Mouse (Mus musculus) embryonic facial prominence, embryonic 13.5 days (tissue): ENCODE measurements around the gene Snupn. TPM values are rescaled to one million over a fixed set of nuclear protein-coding genes. Genes with fewer than 3 reads are reported as not detected.
"Not testable (repeated sequence)": the region's sequence is repeated elsewhere in the genome, so short reads cannot be mapped to it uniquely, and the experiment has no call there.

Source experiments
- ATAC-seq: fragments of 200-750 bp; cut with Nextera tagmentation; 2 replicates; pipeline ENCODE4 v1.8.0; 2017; ENCODE audit warnings: low read depth; ENCODE audit not compliant: insufficient number of reproducible peaks, insufficient read depth, low FRiP score, low TSS enrichment
- H3K27ac ChIP-seq: fragments of 300-500 bp; sonication (generic); 2 replicates; pipeline ENCODE4 v1.5.1; 2015; ENCODE audit warnings: moderate library complexity, mild to moderate bottlenecking, inconsistent platforms
- H3K27me3 ChIP-seq: fragments of 300-500 bp; sonication (generic); 2 replicates; pipeline ENCODE4 v1.6.1; 2015; ENCODE audit warnings: mild to moderate bottlenecking, inconsistent platforms
- H3K36me3 ChIP-seq: fragments of 300-500 bp; sonication (generic); 2 replicates; pipeline ENCODE4 v1.6.1; 2015; ENCODE audit warnings: mild to moderate bottlenecking, inconsistent platforms
- H3K4me1 ChIP-seq: fragments of 300-500 bp; sonication (generic); 2 replicates; pipeline ENCODE4 v1.6.1; 2015; ENCODE audit warnings: inconsistent platforms
- H3K4me2 ChIP-seq: fragments of 300-500 bp; sonication (generic); 2 replicates; pipeline ENCODE4 v1.6.1; 2015; ENCODE audit warnings: moderate library complexity, mild to moderate bottlenecking, inconsistent platforms
- H3K4me3 ChIP-seq: fragments of 300-500 bp; sonication (generic); 2 replicates; pipeline ENCODE4 v1.5.1; 2015; ENCODE audit warnings: mild to moderate bottlenecking, inconsistent platforms
- H3K9ac ChIP-seq: fragments of 300-500 bp; sonication (generic); 2 replicates; pipeline ENCODE4 v1.6.1; 2015; ENCODE audit warnings: mild to moderate bottlenecking, inconsistent platforms
- H3K9me3 ChIP-seq: fragments of 300-500 bp; sonication (generic); 2 replicates; pipeline ENCODE4 v1.6.1; 2016; ENCODE audit warnings: inconsistent platforms
- WGBS: fragments of 180-500 bp; shearing (Covaris S2); methylation state at CpG from one replicate; pipeline ENCODE4 v1.1.7; 2015; ENCODE audit warnings: mixed read lengths; 5-methylcytosine and 5-hydroxymethylcytosine counted together
- polyA plus RNA-seq: library from polyadenylated mRNA; unstranded; fragments of >200 nt; fragmentation: Nextera tagmentation; extraction: Ambion mirVana; gene quantifications from 2 replicates; pipeline ENCODE4 v1.2.1, GENCODE M21; 2015

Gene Snupn
- polyA plus RNA-seq, 1 experiment from 2014 or later: 31.8 TPM

DNA sequence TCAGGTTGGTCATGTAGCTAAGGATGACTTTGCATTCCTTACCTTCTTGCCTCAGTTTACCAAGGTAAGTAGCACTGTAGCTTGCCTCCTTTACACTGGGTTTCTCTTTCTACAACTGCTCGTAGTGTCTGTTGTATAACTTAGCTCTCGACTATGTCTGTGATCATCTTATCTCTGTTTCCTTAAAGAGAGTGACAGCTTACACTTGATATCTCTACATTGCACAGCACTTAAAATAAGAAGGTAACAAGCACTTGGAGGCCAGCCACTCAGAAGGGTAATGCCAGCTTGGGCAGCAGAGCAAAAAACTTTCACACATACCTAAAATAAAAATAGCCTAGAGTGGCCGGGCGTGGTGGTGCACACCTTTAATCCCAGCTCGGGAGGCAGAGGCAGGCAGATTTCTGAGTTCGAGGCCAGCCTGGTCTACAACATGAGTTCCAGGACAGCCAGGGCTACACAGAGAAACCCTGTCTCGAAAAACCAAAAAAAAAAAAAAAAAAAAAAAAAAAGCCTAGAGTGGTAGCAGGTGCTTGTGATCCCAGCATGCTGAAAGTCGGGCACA, 23.4 kb downstream of the Snupn start:
- 86% methylated on average over 8 of the region's 8 CpGs for WGBS
- Histone ChIP-seq H3K27ac (no peak overlapping the region), H3K4me1 (no peaks in the 10 kb centered on the region), H3K27me3 (no peaks in the 10 kb centered on the region), H3K36me3 (peaks cover 35% of the 10 kb centered on the region), H3K9me3 (no peaks in the 10 kb centered on the region), H3K4me3 (no peak overlapping the region), H3K9ac (no peak overlapping the region), H3K4me2 (no peak overlapping the region)
- ATAC-seq: no peak

- Histone ChIP-seq H3K36me3 (peaks cover 38% of the 10 kb centered on the region), H3K4me1 (no peaks in the 10 kb centered on the region), H3K9me3 (no peaks in the 10 kb centered on the region), H3K9ac (no peak overlapping the region), H3K4me2 (no peak overlapping the region), H3K4me3 (no peak overlapping the region), H3K27ac (no peak overlapping the region), H3K27me3 (no peaks in the 10 kb centered on the region)
- ATAC-seq: no peak
- 77% methylated on average over 3 of the region's 3 CpGs for WGBS
These were observed 24.5 kb downstream of the Snupn start for GRCm38 (mm10) chr9:56975199-56975598.

DNA sequence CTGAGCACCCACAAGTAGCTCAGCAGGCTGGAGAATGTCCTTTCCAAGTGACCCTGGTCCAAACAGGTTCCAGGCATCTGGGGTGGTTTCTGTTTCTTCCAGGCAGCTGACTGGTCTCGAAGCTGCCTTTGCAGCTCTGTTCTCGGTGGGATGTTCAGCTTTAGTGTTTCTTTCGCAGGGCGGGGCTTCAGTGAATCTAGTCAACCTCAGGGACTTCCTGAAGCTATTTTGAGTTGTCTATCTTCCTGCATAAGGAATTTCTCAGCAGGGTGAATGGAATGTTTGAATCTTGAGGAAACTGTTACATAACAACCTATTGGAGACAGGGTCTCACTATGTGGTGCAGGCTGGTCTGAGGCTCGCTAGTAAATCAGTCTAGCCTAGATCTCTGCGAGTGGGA, 29.5 kb downstream of the Snupn start:
- no peaks in the 10 kb centered on the region for H3K9me3 ChIP-seq

GRCm38 (mm10) chr9:56981502-56981901, 30.8 kb downstream of the Snupn start:
- H3K27ac ChIP-seq: no peak overlapping the region
- peaks cover 28% of the 10 kb centered on the region for H3K36me3 ChIP-seq
- no peaks in the 10 kb centered on the region for H3K4me1 ChIP-seq
- H3K4me2 ChIP-seq: no peak overlapping the region
- H3K4me3 ChIP-seq: no peak overlapping the region
- 71% methylated on average over 1 of the region's 1 CpGs for WGBS
- no peaks in the 10 kb centered on the region for H3K27me3 ChIP-seq
- H3K9ac ChIP-seq: no peak overlapping the region
- ATAC-seq: no peak
- no peaks in the 10 kb centered on the region for H3K9me3 ChIP-seq

More for the DNA sequence above, 29.5 kb downstream of the Snupn start:
- ATAC-seq: no peak
- no peaks in the 10 kb centered on the region for H3K27me3 ChIP-seq
- no peaks in the 10 kb centered on the region for H3K4me1 ChIP-seq
- no peak overlapping the region for H3K4me3 ChIP-seq
- no peak overlapping the region for H3K4me2 ChIP-seq
- WGBS: 92% methylated on average over 6 of the region's 6 CpGs
- no peak overlapping the region for H3K9ac ChIP-seq
- H3K36me3 ChIP-seq: peaks cover 28% of the 10 kb centered on the region
- H3K27ac ChIP-seq: no peak overlapping the region

DNA sequence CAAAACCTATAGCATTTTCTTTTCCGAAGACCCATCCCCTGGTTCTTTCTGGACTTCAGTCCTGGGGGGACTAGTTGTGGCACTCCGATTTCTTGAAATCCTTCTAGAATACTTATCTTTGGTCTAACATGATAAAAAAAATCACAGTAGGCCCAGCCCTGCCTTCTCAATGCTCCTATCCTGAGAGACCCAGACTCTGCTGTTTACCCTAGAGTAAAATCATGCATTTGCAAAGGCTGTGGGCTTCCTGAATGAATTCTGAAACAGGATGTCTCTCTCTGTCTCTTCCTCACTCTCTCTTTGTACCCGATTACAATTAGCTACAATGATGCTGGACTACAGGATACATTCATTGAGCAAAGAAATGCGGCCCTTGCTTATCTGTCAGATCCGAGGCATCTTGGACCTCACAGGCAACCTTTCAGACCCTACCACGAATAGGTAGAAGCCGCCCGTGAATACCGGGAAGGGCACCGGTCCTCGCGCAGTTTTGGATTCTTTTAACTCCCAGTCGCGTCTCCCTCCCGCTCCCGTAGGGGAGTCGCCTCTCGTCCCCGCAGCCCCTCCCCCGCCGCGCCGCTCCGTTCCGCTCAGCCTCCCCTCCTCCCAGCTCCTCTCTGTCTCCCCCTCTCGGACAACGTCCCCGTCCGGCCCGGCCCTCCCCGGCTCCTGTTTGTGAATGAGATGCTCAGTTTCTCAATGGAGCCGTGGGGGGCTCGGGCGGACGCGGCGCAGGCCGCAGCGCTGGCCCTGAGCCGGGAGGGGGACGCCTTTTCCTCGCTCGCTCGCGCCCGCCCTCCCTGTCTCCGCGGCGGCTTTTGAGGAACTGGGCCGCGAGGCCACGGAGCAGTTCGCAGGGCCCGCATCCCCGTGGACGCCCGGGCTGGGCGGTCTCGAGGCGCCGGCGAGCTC, 43.9 kb downstream of the Snupn start, which contains the start of gene Ptpn9:
Gene Ptpn9, plus strand, starts transcription at position 638 of the 912 bp plus-strand sequence.
- no peaks in the 10 kb centered on the region for H3K36me3 ChIP-seq
- peak within 1 kb of the TSS; percentile 95 for H3K9ac ChIP-seq
- peak within 1 kb of the TSS; percentile 77 for H3K4me2 ChIP-seq
- H3K4me1 ChIP-seq: peaks cover 6% of the 10 kb centered on the region; the same call in 1 of the 2 replicates
- no peaks in the 10 kb centered on the region for H3K27me3 ChIP-seq
- peak within 1 kb of the TSS; percentile 98 for H3K27ac ChIP-seq
- peak; percentile 82 for ATAC-seq
- no peaks in the 10 kb centered on the region for H3K9me3 ChIP-seq
- peak within 1 kb of the TSS; percentile 94 for H3K4me3 ChIP-seq
- WGBS: 2% methylated on average over 62 of the region's 62 CpGs

DNA sequence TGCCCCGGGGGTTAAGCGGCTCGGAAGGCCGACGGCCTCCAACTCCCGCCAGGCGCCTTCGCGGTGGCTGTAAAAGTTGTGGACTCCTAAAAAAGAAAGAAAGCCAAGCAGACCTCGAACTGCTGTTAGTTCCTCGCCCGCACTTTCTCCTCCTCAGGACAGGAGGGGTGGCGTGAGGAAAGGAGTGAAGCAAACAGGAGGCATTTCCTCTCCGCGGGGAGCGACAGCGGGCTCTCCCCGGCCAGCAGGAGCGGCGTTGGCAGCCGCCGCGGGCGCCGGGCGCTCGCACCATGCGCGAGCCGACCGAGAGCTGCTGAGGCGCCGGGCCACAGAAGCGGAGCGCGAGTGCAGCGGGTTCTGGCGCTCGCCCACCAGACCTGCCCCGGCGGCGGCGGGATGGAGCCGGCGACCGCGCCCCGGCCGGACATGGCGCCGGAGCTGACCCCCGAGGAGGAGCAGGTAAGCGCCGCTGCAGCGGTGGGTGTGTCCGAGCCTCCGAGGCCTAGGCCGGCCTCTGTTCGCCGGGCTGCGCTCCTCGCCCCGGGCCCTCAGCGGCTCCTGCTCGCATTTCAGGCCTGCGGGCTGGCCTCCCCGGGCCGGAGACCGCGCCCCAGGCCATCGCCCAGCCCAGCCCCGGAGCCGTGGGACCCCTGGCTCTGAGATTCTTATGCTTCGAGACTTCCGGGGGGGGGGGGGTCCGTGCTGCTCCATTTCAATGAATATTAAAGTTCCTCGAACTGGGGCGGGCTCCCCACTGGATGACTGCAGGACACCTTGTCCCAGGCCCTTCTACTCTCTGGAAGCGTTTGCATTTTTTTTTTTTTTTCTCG, 44.7 kb downstream of the Snupn start:
- H3K9me3 ChIP-seq: no peaks in the 10 kb centered on the region
- peak overlapping the region; percentile 98 for H3K27ac ChIP-seq
- ATAC-seq: peak; percentile 56; the same call in 1 of the 2 replicates
- H3K9ac ChIP-seq: peak overlapping the region; percentile 95
- no peaks in the 10 kb centered on the region for H3K27me3 ChIP-seq
- WGBS: under 1% methylated on average over 79 of the region's 80 CpGs
- H3K4me1 ChIP-seq: peaks cover 6% of the 10 kb centered on the region; the same call in 1 of the 2 replicates
- no peaks in the 10 kb centered on the region for H3K36me3 ChIP-seq
- peak overlapping the region; percentile 77 for H3K4me2 ChIP-seq
- H3K4me3 ChIP-seq: peak overlapping the region; percentile 94

DNA sequence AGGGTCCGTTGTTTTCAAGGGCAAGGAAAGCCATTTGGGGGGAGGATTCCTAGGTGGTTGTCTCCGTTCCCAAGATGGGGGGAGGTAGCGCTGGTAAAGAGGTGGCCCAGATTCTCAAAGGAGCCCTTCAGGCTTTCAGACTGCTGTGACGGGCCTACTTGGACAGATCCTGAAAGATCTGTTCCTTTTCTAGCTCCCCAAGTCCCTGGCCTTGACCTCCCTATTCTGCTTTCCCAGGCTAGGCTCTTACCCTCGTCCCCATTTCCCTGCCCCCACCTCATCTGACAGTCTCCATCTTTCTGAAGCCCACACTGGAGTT, 45.3 kb downstream of the Snupn start:
- H3K27me3 ChIP-seq: no peaks in the 10 kb centered on the region
- H3K36me3 ChIP-seq: no peaks in the 10 kb centered on the region
- H3K9me3 ChIP-seq: no peaks in the 10 kb centered on the region
- H3K4me3 ChIP-seq: peak overlapping the region; percentile 94
- ATAC-seq: no peak
- 0% methylated on average over 5 of the region's 5 CpGs for WGBS
- H3K9ac ChIP-seq: peak overlapping the region; percentile 95
- H3K4me1 ChIP-seq: peaks cover 6% of the 10 kb centered on the region; the same call in 1 of the 2 replicates
- H3K4me2 ChIP-seq: peak overlapping the region; percentile 77
- H3K27ac ChIP-seq: peak overlapping the region; percentile 98

GRCm38 (mm10) chr9:56997206-56997605, 46.5 kb downstream of the Snupn start:
- not testable (repeated sequence) for H3K27ac ChIP-seq, H3K36me3 ChIP-seq, H3K4me3 ChIP-seq, ATAC-seq, H3K27me3 ChIP-seq, H3K9me3 ChIP-seq, H3K4me1 ChIP-seq, H3K9ac ChIP-seq, H3K4me2 ChIP-seq
- WGBS: 85% methylated on average over 1 of the region's 1 CpGs

DNA sequence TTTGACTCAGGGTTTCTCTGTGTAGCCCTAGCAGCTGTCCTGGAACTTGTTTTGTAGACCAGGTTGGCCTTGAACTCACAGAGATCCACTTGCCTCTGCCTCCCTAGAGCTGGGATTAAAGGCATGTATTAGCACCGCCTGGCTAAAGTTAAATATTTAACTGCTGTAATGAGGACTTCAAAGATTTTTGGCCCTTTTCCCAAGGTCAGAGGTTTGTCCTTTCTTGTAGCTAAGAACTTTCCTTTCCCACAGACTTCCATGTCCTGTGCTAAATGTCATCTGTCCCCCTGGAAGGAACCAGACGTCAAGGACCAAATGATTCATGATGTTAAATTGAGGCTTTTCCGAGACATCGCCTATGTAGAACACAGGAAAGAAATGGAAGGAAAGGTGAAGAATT, 52.3 kb downstream of the Snupn start:
- Histone ChIP-seq H3K4me3 (no peak overlapping the region), H3K9me3 (no peaks in the 10 kb centered on the region), H3K27ac (no peak overlapping the region), H3K4me2 (no peak overlapping the region), H3K4me1 (no peaks in the 10 kb centered on the region), H3K9ac (no peak overlapping the region), H3K27me3 (no peaks in the 10 kb centered on the region), H3K36me3 (peaks cover 16% of the 10 kb centered on the region)
- WGBS: 78% methylated on average over 4 of the region's 4 CpGs
- ATAC-seq: no peak

- no peak overlapping the region for H3K4me2 ChIP-seq
- no peak overlapping the region for H3K9ac ChIP-seq
- no peaks in the 10 kb centered on the region for H3K27me3 ChIP-seq
- 81% methylated on average over 1 of the region's 1 CpGs for WGBS
- peaks cover 10% of the 10 kb centered on the region for H3K9me3 ChIP-seq
- H3K4me3 ChIP-seq: no peak overlapping the region
- H3K27ac ChIP-seq: no peak overlapping the region
- no peak for ATAC-seq
- peaks cover 26% of the 10 kb centered on the region for H3K36me3 ChIP-seq
- no peaks in the 10 kb centered on the region for H3K4me1 ChIP-seq
These were observed 61.7 kb downstream of the Snupn start for GRCm38 (mm10) chr9:57012393-57012792.

DNA sequence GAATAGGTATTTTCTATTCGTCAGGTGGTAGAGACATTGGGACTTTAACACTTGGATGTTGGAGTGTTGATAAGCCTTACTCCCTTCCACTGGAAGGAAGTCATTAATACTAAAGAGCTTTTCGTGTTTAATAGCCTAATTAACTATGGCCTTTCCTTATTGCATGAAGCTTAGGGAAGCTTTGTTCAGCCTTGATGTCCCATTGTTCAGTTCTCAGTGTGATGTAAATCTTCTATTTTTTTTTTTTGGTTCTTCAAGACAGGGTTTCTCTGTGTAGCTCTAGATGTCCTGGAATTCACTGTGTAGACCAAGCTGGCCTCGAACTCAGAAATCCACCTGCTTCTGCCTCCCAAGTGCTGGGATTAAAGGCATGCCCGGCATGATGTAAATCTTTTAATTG, 62.2 kb downstream of the Snupn start:
- Histone ChIP-seq H3K4me1 (no peaks in the 10 kb centered on the region), H3K4me2 (no peak overlapping the region), H3K9me3 (peaks cover 10% of the 10 kb centered on the region), H3K27me3 (no peaks in the 10 kb centered on the region), H3K4me3 (no peak overlapping the region), H3K9ac (no peak overlapping the region), H3K36me3 (peaks cover 21% of the 10 kb centered on the region), H3K27ac (no peak overlapping the region)
- ATAC-seq: no peak
- 90% methylated on average over 4 of the region's 4 CpGs for WGBS
